Mouse (Mus musculus): ENCODE measurements around the gene Pip4k2a. TPM values are rescaled to one million over a fixed set of nuclear protein-coding genes. Genes with fewer than 3 reads are reported as not detected.
A peak's percentile ranks its signal among the peaks of the same experiment; 100 is the strongest.

Gene Pip4k2a
- polyA plus RNA-seq, 1 experiment from 2014 or later: 26.4 TPM

DNA sequence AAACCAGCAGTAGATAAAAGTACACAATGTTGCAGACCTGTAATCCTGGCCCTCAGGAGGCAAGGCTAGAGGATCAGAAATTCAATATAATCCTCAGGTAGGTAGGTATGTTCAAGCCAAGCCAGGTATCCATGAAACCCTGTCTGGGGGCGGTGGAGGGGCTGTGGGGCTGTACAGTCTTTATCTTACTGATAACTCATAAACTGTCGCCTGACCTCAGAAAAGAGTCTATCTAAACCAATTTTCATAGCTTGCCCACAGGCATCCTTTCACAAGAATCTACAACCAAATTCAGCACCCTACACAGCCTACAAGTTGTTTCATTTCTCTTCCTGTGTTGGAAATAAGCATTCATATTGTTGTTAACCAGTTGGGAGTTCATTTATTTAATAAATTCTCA is 1.5 kb upstream of the Pip4k2a start:
- Histone ChIP-seq H3K4me1 (peaks cover 43% of the 10 kb centered on the region), H3K27ac (no peak overlapping the region), H3K36me3 (no peaks in the 10 kb centered on the region), H3K9ac (no peak overlapping the region), H3K4me2 (peak overlapping the region; percentile 81; the same call in 1 of the 2 replicates), H3K27me3 (replicated peaks) (no peaks in the 10 kb centered on the region), H3K9me3 (replicated peaks) (no peaks in the 10 kb centered on the region), H3K4me3 (no peak overlapping the region)
- ATAC-seq: no peak
- 50% methylated on average over 2 of the region's 2 CpGs for WGBS (ENCODE audit: insufficient replicate concordance)

DNA sequence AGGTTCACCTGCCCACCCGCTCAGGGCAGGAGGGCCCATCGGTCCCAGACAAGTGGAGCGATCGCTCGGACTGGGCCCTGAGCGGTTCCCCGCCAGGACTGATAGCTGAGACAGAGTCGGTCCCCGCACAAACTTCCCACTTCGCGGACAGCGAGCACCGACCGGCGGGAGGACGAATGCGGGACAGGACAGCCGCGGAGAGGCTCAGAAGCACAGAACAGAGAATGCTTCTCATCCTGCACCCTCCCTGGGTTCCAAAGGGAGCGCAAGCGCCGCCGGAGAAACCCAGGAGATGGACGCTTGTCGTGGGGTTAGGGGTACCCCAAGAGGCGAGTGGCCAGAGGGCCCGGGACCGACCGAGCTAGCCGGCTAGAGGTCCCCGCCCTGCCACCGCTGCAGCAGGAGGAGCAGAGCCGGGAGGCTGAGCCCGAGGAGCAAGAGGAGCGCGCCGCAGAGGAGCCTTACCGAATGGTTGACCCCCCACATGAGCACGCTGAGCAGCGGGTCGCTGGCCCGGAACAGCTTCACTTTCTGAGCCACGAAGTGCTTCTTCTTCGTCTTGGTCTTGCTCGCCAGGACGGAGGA is 447 bp downstream of the Pip4k2a start:
- WGBS (ENCODE audit: insufficient replicate concordance): under 1% methylated on average over 45 of the region's 46 CpGs
- ATAC-seq: peak; percentile 68
- Histone ChIP-seq H3K4me3 (peak overlapping the region; percentile 93), H3K4me2 (peak overlapping the region; percentile 81), H3K27me3 (replicated peaks) (no peaks in the 10 kb centered on the region), H3K27ac (peak overlapping the region; percentile 99), H3K36me3 (no peaks in the 10 kb centered on the region), H3K9me3 (replicated peaks) (no peaks in the 10 kb centered on the region), H3K4me1 (peaks cover 59% of the 10 kb centered on the region), H3K9ac (peak overlapping the region; percentile 95)

- Histone ChIP-seq H3K27me3 (replicated peaks) (no peaks in the 10 kb centered on the region), H3K4me1 (peaks cover 67% of the 10 kb centered on the region), H3K9ac (peak overlapping the region; percentile 95), H3K4me3 (peak overlapping the region; percentile 93), H3K4me2 (peak overlapping the region; percentile 81), H3K9me3 (replicated peaks) (peaks cover 1% of the 10 kb centered on the region; the same call in 1 of the 2 replicates), H3K36me3 (0 out of 2 replicates have a peak, but pooled peaks cover under 1% of the 10 kb centered on the region), H3K27ac (peak overlapping the region; percentile 99)
- under 1% methylated on average over 25 of the region's 25 CpGs for WGBS (ENCODE audit: insufficient replicate concordance)
- no peak for ATAC-seq
Measured at GRCm38 (mm10) chr2:18996451-18997211, 1.3 kb downstream of the Pip4k2a start.

DNA sequence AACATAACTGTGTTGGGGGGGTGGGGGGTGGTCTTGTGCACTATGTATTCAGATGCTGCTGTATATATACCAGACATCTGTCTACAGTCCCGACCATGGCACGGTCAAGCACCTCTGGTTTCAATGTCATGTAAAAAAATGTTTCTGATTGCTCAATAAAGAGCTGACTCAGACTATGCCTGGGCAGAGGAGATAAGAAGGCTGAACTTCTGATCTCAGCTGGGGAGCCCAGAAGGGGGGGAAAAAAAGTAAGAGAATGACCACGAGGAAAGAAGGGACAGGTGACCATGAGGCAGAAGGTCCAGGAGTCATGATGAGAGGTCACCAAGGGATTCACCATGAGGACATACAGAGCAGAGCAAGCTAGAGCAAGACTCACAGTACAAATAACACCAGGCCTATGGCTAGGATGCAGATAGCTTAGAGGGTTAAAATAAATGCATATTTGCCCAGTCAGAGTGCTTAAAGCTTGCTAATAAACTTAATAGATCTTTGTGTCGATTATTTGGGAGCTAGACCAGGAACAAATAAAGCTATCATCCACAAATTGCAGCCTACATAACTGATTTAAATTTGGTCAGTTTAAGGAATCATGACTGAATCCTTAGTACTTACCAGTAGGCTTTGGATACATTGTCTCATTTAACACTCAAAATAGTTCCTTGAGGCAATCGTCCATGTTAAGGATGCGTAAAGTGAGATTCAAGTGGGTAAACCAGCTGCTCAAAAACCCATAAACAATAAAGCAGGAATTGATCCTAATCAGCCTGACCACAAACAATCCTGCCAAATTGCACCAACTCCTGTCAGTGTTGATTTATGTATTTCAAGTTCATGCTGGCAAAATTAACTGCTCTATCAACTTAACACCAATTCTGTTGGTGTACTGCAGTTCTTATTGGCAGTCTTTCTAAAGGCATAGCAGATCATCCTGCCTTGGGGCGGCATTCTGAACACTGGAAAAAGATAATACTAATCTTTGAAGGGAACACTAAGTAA is 5.1 kb downstream of the Pip4k2a start:
- Histone ChIP-seq H3K4me2 (peak overlapping the region; percentile 48), H3K4me1 (peaks cover 64% of the 10 kb centered on the region), H3K27me3 (replicated peaks) (no peaks in the 10 kb centered on the region), H3K27ac (peak overlapping the region; percentile 70), H3K36me3 (0 out of 2 replicates have a peak, but pooled peaks cover 4% of the 10 kb centered on the region), H3K9me3 (replicated peaks) (peaks cover 4% of the 10 kb centered on the region; the same call in 1 of the 2 replicates), H3K4me3 (peak overlapping the region; percentile 4; the same call in 1 of the 2 replicates), H3K9ac (peak overlapping the region; percentile 40)
- 23% methylated on average over 7 of the region's 7 CpGs for WGBS (ENCODE audit: insufficient replicate concordance)
- ATAC-seq: peak; percentile 90

GRCm38 (mm10) chr2:18988885-18989284 is 9.0 kb downstream of the Pip4k2a start:
- 57% methylated on average over 3 of the region's 3 CpGs for WGBS (ENCODE audit: insufficient replicate concordance)
- no peak overlapping the region for H3K27ac ChIP-seq
- H3K4me3 ChIP-seq: no peak overlapping the region
- H3K9me3 ChIP-seq (replicated peaks): peaks cover 4% of the 10 kb centered on the region; the same call in 1 of the 2 replicates
- no peak for ATAC-seq
- H3K4me2 ChIP-seq: no peak overlapping the region
- no peak overlapping the region for H3K9ac ChIP-seq
- peaks cover 46% of the 10 kb centered on the region for H3K4me1 ChIP-seq
- H3K27me3 ChIP-seq (replicated peaks): no peaks in the 10 kb centered on the region
- peaks cover 11% of the 10 kb centered on the region; the same call in 1 of the 2 replicates for H3K36me3 ChIP-seq

GRCm38 (mm10) chr2:18985506-18985905 is 12.4 kb downstream of the Pip4k2a start:
- H3K36me3 ChIP-seq: peaks cover 7% of the 10 kb centered on the region; the same call in 1 of the 2 replicates
- H3K4me1 ChIP-seq: peaks cover 42% of the 10 kb centered on the region
- no peaks in the 10 kb centered on the region for H3K9me3 ChIP-seq (replicated peaks)
- 51% methylated on average over 3 of the region's 3 CpGs for WGBS (ENCODE audit: insufficient replicate concordance)
- no peak overlapping the region for H3K9ac ChIP-seq
- ATAC-seq: no peak
- no peak overlapping the region for H3K27ac ChIP-seq
- H3K4me2 ChIP-seq: no peak overlapping the region
- no peaks in the 10 kb centered on the region for H3K27me3 ChIP-seq (replicated peaks)
- no peak overlapping the region for H3K4me3 ChIP-seq

DNA sequence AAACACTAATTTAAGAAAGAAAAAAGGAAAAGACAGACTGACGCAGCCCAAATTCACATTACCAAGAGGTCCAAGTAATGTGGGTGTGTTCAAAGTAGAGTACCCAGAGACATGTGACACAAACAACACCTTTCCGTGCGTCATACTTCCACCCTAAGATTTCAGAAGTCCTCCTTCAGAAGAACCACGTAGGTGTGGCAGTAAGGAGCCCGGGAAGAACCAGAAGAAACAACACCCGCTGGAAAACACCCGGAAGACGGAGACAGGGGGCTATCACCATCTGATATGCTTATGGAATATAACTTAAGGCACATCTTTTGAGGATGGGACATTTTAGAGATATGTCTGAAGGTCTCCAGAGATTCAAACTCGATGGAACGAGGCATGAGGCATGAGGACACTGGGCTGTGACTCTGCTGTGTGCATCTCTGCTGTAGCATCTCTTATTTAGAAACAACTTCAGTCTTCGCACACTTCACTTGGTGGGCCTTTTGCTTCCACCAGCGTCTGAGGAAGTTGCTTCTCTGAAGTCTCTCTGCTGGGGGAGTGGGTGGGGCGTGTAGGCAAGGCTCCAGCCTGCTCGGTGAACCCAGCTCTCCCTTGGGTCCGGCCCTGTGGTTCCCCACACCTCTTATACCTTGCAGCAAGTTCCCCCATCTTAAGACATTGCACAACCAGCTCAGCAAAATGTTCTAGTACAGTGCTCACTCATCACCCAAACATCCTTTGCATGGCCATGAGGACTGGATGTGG is 13.7 kb downstream of the Pip4k2a start:
- 75% methylated on average over 15 of the region's 15 CpGs for WGBS (ENCODE audit: insufficient replicate concordance)
- H3K4me3 ChIP-seq: no peak overlapping the region
- ATAC-seq: no peak
- no peak overlapping the region for H3K4me2 ChIP-seq
- no peak overlapping the region for H3K9ac ChIP-seq
- H3K4me1 ChIP-seq: peaks cover 54% of the 10 kb centered on the region
- H3K9me3 ChIP-seq (replicated peaks): no peaks in the 10 kb centered on the region
- peaks cover 7% of the 10 kb centered on the region; the same call in 1 of the 2 replicates for H3K36me3 ChIP-seq
- H3K27me3 ChIP-seq (replicated peaks): no peaks in the 10 kb centered on the region
- no peak overlapping the region for H3K27ac ChIP-seq

GRCm38 (mm10) chr2:18983546-18983945 is 14.4 kb downstream of the Pip4k2a start:
- Histone ChIP-seq H3K27ac (no peak overlapping the region), H3K4me1 (peaks cover 55% of the 10 kb centered on the region), H3K9ac (no peak overlapping the region), H3K36me3 (peaks cover 7% of the 10 kb centered on the region; the same call in 1 of the 2 replicates), H3K27me3 (replicated peaks) (no peaks in the 10 kb centered on the region), H3K9me3 (replicated peaks) (no peaks in the 10 kb centered on the region), H3K4me3 (no peak overlapping the region), H3K4me2 (no peak overlapping the region)
- no peak for ATAC-seq

- Histone ChIP-seq H3K27ac (no peak overlapping the region), H3K4me2 (no peak overlapping the region), H3K9ac (no peak overlapping the region), H3K27me3 (replicated peaks) (no peaks in the 10 kb centered on the region), H3K4me3 (no peak overlapping the region), H3K4me1 (peaks cover 58% of the 10 kb centered on the region), H3K36me3 (peaks cover 7% of the 10 kb centered on the region; the same call in 1 of the 2 replicates), H3K9me3 (replicated peaks) (no peaks in the 10 kb centered on the region)
- WGBS (ENCODE audit: insufficient replicate concordance): 60% methylated on average over 6 of the region's 6 CpGs
- ATAC-seq: no peak
Measured at GRCm38 (mm10) chr2:18982581-18982980, 15.3 kb downstream of the Pip4k2a start.

DNA sequence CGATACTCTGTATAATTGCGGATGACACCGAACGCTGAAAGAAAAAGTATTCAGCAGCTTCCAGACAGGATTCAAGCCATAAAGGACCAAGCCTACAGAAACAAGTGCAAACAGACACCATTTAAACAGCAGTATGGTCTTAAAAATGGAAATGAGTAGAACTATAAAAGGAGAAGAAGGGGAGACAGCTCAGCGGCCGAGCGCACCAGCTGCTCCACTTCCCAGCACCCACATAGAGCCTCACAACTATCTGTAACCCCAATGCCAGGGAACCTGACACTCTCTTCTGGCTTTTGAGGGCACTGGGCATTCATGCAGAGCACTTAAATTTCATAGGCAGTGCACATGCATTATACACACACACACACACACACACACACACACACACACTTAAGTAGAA is 18.3 kb downstream of the Pip4k2a start:
- Histone ChIP-seq H3K27me3 (replicated peaks) (no peaks in the 10 kb centered on the region), H3K4me2 (no peak overlapping the region), H3K9me3 (replicated peaks) (no peaks in the 10 kb centered on the region), H3K4me3 (no peak overlapping the region), H3K4me1 (peaks cover 82% of the 10 kb centered on the region), H3K9ac (no peak overlapping the region), H3K27ac (0 out of 2 replicates have a peak overlapping the region, but pooled peaks have one; percentile 21), H3K36me3 (peaks cover 7% of the 10 kb centered on the region; the same call in 1 of the 2 replicates)
- 87% methylated on average over 7 of the region's 7 CpGs for WGBS (ENCODE audit: insufficient replicate concordance)
- ATAC-seq: no peak

DNA sequence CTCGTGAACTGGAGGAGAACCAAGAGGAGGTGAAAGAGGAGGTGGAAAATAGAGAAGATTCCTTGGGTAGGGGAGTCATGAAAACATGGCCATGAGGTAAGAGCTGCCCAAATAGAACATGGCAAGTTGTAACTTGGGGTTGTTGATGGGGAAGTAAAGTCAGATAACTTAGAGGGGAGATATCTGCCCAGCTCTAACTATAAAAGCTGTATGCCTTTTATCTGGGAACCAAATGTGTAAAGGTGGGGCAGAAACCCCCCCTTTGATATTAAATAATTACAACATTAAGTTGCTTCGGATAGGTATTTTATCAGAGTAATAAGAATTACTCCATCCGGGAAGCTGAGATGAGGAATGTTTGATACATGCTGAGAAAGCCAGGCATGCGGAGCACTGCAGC is 18.9 kb downstream of the Pip4k2a start:
- WGBS (ENCODE audit: insufficient replicate concordance): 78% methylated on average over 4 of the region's 4 CpGs

More for the DNA sequence above, 18.9 kb downstream of the Pip4k2a start:
- H3K9ac ChIP-seq: no peak overlapping the region
- H3K4me2 ChIP-seq: no peak overlapping the region
- H3K27ac ChIP-seq: no peak overlapping the region
- no peak overlapping the region for H3K4me3 ChIP-seq
- H3K36me3 ChIP-seq: peaks cover 2% of the 10 kb centered on the region; the same call in 1 of the 2 replicates
- no peak for ATAC-seq
- H3K4me1 ChIP-seq: peaks cover 86% of the 10 kb centered on the region
- no peaks in the 10 kb centered on the region for H3K9me3 ChIP-seq (replicated peaks)
- H3K27me3 ChIP-seq (replicated peaks): no peaks in the 10 kb centered on the region

Measured in liver, embryonic 12.5 days (tissue).